Mouse (Mus musculus) CD4-positive naive resting alpha-beta T cell, adult 76 days (primary cell): ENCODE measurements around the gene Il1rl2. TPM values are rescaled to one million over a fixed set of nuclear protein-coding genes. Genes with fewer than 3 reads are reported as not detected.

Experiments
- total RNA-seq: library from RNA; stranded (reverse); gene quantifications from one replicate; pipeline ENCODE4 v1.2.4, GENCODE M21; 2023

Gene Il1rl2
- 19.4 TPM for total RNA-seq

GRCm38 (mm10) chr1:40324457-40324856 lies at the start of gene Il1rl2:
Gene Il1rl2 (plus strand): TSS chr1:40324610.

Other genes with a start within 250 kb of the Il1rl2 start
- 0.18 TPM for gene Il1r1, start 99.5 kb upstream of the Il1rl2 start, total RNA-seq
- 0.47 TPM for gene Il1rl1, start 105.0 kb downstream of the Il1rl2 start, total RNA-seq
- 44.7 TPM for gene Il18r1, start 140.9 kb downstream of the Il1rl2 start, total RNA-seq
- 4.9 TPM for gene Il18rap, start 190.8 kb downstream of the Il1rl2 start, total RNA-seq